Mouse (Mus musculus): ENCODE data around the gene Ndufc2. TPM values are rescaled to one million over a fixed set of nuclear protein-coding genes. Genes with fewer than 3 reads are reported as not detected.

Gene Ndufc2
- total and polyA plus RNA-seq, 3 experiments = 346 to 533 (median 483) TPM

DNA sequence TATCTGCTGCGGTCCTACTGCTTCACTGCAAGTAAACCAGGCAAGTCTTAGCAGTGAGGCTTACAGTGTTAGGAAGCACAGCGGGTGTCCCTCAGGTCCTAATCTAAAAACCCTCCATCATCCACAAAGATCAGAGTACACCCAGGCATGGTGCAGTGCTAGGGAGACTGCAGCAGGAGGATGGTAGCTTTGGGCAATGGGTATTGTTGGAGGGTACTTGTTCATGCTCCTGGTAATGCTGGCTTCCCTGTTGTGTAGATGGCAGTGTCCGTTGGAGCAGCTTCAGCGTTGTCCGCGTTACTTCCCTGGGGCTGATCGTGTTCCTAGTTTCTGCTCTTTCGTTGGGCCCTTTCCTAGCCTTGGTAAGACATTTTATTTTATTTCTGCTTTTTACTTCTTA, 17.1 kb upstream of the Ndufc2 start:
- Histone ChIP-seq H3K79me2 (replicated peaks; ENCODE audit: control insufficient read depth, insufficient read depth, low read length) (no peaks in the 10 kb centered on the region), H3K4me3 (no peak overlapping the region), H3K4me1 (ENCODE audit: control insufficient read depth, insufficient read depth, low read length) (peaks cover 8% of the 10 kb centered on the region), H3K27ac (no peak overlapping the region), H3K36me3 (ENCODE audit: control insufficient read depth, insufficient read depth, low read length) (no peaks in the 10 kb centered on the region), H3K9ac (ENCODE audit: low read depth, low read length) (no peak overlapping the region), H3K27me3 (ENCODE audit: control insufficient read depth, insufficient read depth, low read length) (no peaks in the 10 kb centered on the region)
- TF ChIP-seq CTCF (IDR thresholded peaks at IDR 0.05) (no peak), POLR2A (IDR thresholded peaks at IDR 0.05; ENCODE audit: insufficient read depth, low read depth, low read length) (no peak), EP300 (IDR thresholded peaks at IDR 0.05; ENCODE audit: insufficient read depth, low read depth, low read length) (no peak)
- 92% methylated on average over 8 of the region's 8 CpGs for WGBS
- no peak for DNase-seq
- intact Hi-C loops (cut with DNase I) = no loop called here

GRCm38 (mm10) chr7:97383496-97384132, 16.2 kb upstream of the Ndufc2 start:
- no peak for DNase-seq
- H3K9ac ChIP-seq (ENCODE audit: low read depth, low read length) = no peak overlapping the region
- intact Hi-C loops (cut with DNase I) = no loop called here
- TF ChIP-seq EP300 (IDR thresholded peaks at IDR 0.05; ENCODE audit: insufficient read depth, low read depth, low read length) = no peak
- TF ChIP-seq CTCF (IDR thresholded peaks at IDR 0.05) = no peak
- no peak for TF ChIP-seq POLR2A (IDR thresholded peaks at IDR 0.05; ENCODE audit: insufficient read depth, low read depth, low read length)
- H3K27me3 ChIP-seq (ENCODE audit: control insufficient read depth, insufficient read depth, low read length) = no peaks in the 10 kb centered on the region
- H3K79me2 ChIP-seq (replicated peaks; ENCODE audit: control insufficient read depth, insufficient read depth, low read length) = no peaks in the 10 kb centered on the region
- no peak overlapping the region for H3K4me3 ChIP-seq
- 87% methylated on average over 10 of the region's 10 CpGs for WGBS
- no peaks in the 10 kb centered on the region for H3K36me3 ChIP-seq (ENCODE audit: control insufficient read depth, insufficient read depth, low read length)
- H3K4me1 ChIP-seq (ENCODE audit: control insufficient read depth, insufficient read depth, low read length) = peaks cover 8% of the 10 kb centered on the region
- H3K27ac ChIP-seq = no peak overlapping the region

DNA sequence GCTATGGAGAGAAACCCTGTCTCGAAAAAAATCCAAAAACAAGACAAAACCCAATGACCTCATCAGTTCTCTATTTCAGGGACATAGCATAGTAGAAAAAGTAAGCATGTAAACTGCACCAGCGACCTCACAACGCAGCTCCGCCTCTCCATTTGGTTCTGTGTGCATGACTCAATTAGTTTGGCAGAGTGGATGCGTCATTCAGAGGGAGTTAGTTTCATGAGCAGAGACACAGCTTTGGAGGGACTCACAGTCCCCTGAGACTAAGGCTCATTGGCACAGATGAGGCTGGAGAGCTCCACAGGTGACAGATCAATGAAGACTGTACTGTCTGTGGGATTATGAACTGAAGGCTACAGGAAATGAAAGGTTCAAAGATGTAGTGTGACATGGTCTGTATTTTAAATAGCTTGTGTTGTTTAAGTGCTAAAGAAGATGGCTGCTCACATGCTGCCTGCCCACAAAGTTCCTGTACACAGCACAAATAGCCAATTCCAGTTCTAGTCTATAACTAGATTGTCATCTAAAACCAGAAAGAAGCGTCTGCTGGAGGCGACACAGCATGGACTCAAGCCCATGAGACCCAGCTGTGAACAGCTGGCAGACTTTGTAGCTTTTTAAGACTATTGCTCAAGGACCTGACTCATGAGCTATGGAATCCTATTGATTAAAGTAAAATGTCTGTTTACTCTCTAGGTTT, 13.5 kb upstream of the Ndufc2 start:
- peaks cover 9% of the 10 kb centered on the region for H3K4me1 ChIP-seq (ENCODE audit: control insufficient read depth, insufficient read depth, low read length)
- intact Hi-C loops (cut with DNase I) = no loop called here
- no peaks in the 10 kb centered on the region for H3K36me3 ChIP-seq (ENCODE audit: control insufficient read depth, insufficient read depth, low read length)
- WGBS = 70% methylated on average over 7 of the region's 7 CpGs
- no peak overlapping the region for H3K4me3 ChIP-seq
- no peaks in the 10 kb centered on the region for H3K79me2 ChIP-seq (replicated peaks; ENCODE audit: control insufficient read depth, insufficient read depth, low read length)
- DNase-seq = peak; percentile 58 to 67
- TF ChIP-seq CTCF (IDR thresholded peaks at IDR 0.05) (no peak), EP300 (IDR thresholded peaks at IDR 0.05; ENCODE audit: insufficient read depth, low read depth, low read length) (no peak), POLR2A (IDR thresholded peaks at IDR 0.05; ENCODE audit: insufficient read depth, low read depth, low read length) (no peak)
- peak overlapping the region; percentile 41 for H3K27ac ChIP-seq
- H3K9ac ChIP-seq (ENCODE audit: low read depth, low read length) = no peak overlapping the region
- H3K27me3 ChIP-seq (ENCODE audit: control insufficient read depth, insufficient read depth, low read length) = no peaks in the 10 kb centered on the region

GRCm38 (mm10) chr7:97386806-97387370, 12.9 kb upstream of the Ndufc2 start:
- peak; percentile 46 to 63 for DNase-seq
- H3K27me3 ChIP-seq (ENCODE audit: control insufficient read depth, insufficient read depth, low read length) = no peaks in the 10 kb centered on the region
- 61% methylated on average over 5 of the region's 5 CpGs for WGBS
- peaks cover 15% of the 10 kb centered on the region for H3K4me1 ChIP-seq (ENCODE audit: control insufficient read depth, insufficient read depth, low read length)
- H3K79me2 ChIP-seq (replicated peaks; ENCODE audit: control insufficient read depth, insufficient read depth, low read length) = no peaks in the 10 kb centered on the region
- no peak for TF ChIP-seq POLR2A (IDR thresholded peaks at IDR 0.05; ENCODE audit: insufficient read depth, low read depth, low read length)
- TF ChIP-seq CTCF (IDR thresholded peaks at IDR 0.05) = no peak
- peak; percentile 86; the same call in 1 of the 2 replicates for TF ChIP-seq EP300 (IDR thresholded peaks at IDR 0.05; ENCODE audit: insufficient read depth, low read depth, low read length)
- intact Hi-C loops (cut with DNase I) = no loop called here
- H3K36me3 ChIP-seq (ENCODE audit: control insufficient read depth, insufficient read depth, low read length) = no peaks in the 10 kb centered on the region
- H3K27ac ChIP-seq = peak overlapping the region; percentile 41
- H3K9ac ChIP-seq (ENCODE audit: low read depth, low read length) = no peak overlapping the region
- no peak overlapping the region for H3K4me3 ChIP-seq

GRCm38 (mm10) chr7:97387561-97388147, 12.1 kb upstream of the Ndufc2 start:
- no peak for TF ChIP-seq CTCF (IDR thresholded peaks at IDR 0.05)
- no peak for TF ChIP-seq POLR2A (IDR thresholded peaks at IDR 0.05; ENCODE audit: insufficient read depth, low read depth, low read length)
- TF ChIP-seq EP300 (IDR thresholded peaks at IDR 0.05; ENCODE audit: insufficient read depth, low read depth, low read length) = no peak
- Histone ChIP-seq H3K36me3 (ENCODE audit: control insufficient read depth, insufficient read depth, low read length) (no peaks in the 10 kb centered on the region), H3K4me1 (ENCODE audit: control insufficient read depth, insufficient read depth, low read length) (peaks cover 16% of the 10 kb centered on the region), H3K9ac (ENCODE audit: low read depth, low read length) (no peak overlapping the region), H3K4me3 (no peak overlapping the region), H3K79me2 (replicated peaks; ENCODE audit: control insufficient read depth, insufficient read depth, low read length) (no peaks in the 10 kb centered on the region), H3K27me3 (ENCODE audit: control insufficient read depth, insufficient read depth, low read length) (no peaks in the 10 kb centered on the region), H3K27ac (peak overlapping the region; percentile 41)
- intact Hi-C loops (cut with DNase I) = no loop called here
- WGBS = 73% methylated on average over 8 of the region's 8 CpGs
- DNase-seq = no peak

Data from heart, adult 2 months (tissue).